Mouse (Mus musculus) kidney, postnatal 25 days (tissue): ENCODE measurements around the gene Tpp1.
"Not testable (repeated sequence)": the region's sequence is repeated elsewhere in the genome, so short reads cannot be mapped to it uniquely, and the experiment has no call there.

ENCODE experiments used
- DNase-seq, 2 experiments: peaks; one replicate each; pipeline ENCODE4 v3.0.0; 2021; ENCODE audit warnings: mixed read lengths in 2 of 2

The Tpp1 gene

DNA sequence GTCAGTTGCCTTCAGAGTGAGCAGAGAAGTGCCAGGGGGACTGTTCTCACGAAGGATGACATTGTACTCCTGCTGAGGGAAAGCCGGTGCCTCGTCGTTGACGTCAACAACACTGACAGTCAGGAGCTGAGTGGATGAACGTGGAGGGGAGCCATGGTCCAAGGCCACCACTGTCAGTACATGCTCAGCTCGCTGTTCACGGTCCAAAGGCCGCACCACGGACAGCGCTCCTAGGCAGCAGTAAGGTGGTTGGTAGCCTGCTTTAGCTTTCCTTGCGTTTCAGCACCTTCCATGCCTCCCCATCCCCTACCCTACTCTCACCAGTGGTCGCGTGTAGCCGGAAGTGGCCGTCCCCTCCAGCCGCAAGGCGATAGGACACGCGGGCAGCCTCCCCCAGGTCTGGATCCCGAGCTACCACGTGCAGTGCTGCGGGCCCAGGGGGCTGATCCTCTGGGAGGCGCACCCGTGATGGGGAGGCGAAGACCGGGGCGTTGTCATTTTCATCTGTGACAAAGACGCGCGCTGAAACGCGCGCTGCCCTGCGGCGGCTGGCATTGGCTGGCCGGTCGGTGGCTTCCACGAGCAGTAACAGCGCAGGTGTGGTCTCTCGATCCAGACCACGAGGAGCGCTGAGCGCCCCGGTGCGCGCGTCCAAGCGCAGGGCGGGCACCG is 9.9 kb upstream of the Tpp1 start:
- DNase-seq = no peak

DNA sequence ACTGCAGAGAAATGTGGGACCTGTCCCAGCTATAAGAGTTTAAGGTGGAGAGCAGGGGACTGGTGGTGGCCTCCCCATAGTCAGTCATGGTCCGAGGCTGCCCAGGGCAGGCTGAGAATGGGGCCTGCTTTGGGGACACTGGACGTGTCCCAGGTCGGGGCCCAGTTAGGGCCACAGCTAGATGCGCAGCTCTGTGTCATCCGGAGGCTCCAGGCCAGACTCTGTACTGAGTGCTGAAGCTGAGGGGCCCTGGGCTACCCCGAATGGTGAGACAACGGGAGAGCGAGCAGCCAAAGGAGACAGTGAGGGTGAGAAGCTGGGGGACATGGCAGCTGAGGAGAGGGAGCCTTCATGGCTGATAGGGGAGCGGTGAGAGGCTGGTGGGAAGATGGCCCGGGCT is 1.2 kb upstream of the Tpp1 start:
- no peak for DNase-seq

DNA sequence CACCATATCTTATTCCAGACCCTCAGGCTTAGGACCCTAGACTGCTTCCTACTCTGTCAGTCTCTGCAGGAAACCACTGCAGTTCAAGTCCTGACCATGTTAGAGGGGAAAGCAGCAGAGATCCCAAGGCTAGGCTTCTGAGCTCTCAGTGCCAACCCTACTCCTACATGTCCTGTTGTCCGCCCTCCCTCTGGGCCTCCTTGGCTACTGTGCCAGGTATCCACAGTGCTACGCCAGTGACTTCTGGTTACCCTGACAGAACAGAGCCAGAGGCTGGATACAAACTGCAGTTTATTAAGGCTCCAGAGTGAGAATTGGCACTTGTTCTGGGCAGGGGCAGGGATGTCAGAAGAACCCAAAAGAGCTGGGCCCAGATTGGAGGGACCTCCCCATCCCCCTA is 681 bp upstream of the Tpp1 start:
- no peak for DNase-seq

DNA sequence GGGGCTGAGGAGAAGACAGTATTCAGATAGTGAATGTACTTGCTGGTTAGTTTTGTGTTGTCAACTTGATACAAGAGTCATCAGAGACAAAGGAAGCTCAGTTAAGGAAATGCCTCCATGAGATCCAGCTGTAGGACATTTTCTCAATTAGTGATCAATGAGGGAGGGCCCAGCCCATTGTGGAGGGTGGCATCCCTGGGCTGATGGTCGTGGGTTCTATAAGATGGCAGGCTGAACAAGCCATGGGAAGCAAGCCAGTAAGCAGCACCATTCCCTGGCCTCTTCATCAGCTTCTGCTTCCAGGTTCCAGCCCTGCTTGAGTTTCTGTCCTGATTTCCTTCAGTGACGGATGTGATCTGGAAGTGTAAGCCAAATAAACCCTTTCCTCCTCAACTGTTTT is 4.3 kb downstream of the Tpp1 start:
- DNase-seq = no peak

DNA sequence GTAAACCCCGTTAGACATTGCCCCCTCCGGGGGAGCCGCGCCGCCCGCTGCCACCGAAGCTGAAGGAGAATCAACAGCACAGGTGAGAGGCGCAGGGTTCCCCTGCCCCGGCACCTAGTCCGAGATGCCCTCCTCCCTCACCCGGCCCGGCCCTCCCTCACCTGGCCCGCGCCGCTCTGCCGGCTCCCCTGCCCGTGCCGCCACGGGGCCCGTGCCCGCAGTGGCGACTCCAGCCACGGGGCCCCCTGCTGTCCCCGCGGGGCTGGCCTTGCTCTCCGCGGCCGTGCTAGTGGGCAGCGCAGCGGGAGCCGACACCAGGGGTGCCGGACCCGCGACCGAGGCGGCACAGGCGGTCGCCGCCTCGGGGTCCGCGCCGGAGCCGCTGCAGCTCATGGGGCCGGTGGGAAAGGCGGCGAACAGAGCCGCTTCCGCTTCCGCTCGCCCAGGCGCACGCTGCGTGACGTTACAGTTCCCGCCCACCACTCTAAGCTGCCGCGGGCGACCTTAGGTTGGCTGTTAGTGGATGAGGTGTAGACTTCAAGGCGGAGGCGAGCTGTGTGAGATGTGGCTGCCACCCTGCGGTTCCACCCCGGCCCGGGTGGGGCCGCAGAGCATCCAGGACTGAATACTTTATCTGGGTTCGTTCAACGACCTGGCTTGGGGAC is 8.0 kb downstream of the Tpp1 start, which contains the start of gene Taf10:
Gene Taf10 (minus strand): TSS at position 436 of the 665 bp plus-strand sequence.
- DNase-seq = peak; percentile 88 to 94

DNA sequence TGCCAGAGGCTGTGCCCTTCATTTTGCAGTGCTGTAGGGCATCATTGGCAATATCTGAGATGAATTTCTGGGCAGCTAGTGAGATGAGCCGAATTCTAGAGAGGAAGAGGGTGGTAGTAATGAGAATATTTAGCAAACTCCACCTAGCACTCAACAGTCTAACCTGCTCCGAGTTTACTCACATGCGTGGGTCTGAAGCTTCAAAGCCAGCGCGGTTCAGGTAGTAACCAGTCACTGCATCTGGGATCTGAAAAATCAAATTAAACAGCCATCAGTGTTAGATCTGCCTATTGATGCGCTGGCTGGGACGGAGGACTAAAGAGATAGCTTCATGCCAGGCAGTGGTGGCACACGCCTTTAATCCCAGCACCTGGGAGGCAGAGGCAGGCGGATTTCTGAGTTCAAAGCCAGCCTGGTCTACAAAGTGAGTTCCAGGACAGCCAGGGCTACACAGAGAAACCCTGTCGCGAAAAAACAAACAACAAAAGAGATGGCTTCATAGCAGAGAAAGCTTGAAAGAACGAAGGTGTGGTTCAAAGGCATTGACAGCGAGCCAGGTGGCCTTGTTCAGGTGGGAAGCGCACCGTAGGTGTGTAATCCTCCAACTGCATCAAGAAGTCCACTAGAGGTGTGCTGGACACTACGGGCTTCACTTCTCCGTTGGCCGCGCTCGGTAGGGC is 8.6 kb downstream of the Tpp1 start:
- DNase-seq = not testable (repeated sequence)

DNA sequence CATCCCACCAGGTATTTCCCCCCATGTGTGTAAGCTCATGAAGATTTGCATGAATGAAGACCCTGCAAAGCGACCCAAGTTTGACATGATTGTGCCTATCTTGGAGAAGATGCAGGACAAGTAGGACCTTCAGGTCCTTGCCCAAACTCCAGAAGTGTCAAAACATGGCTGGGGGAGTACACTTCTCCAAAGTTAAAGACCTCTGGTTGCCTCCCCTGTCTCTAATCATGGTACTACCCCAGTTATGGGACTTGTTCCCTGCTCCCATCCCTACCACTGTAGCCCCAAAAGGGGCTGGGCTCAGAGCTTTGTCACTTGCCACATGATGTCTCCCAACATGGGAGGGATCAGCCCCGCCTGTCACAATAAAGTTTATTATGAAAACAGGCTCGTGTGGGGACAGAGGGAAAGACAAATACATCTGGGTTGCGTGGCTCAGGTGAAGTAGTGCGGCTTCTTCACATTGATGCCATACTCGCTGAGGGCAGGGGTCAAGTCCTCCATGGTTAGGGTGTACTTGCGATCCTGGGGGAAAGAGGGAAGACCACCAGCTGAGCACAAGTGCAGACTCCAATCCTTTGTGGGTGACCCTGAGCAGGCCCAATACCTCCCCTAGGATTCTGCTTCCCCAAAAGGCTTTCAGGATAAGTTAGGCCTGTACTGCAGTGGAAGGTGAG is 9.4 kb downstream of the Tpp1 start:
- not testable (repeated sequence) for DNase-seq

DNA sequence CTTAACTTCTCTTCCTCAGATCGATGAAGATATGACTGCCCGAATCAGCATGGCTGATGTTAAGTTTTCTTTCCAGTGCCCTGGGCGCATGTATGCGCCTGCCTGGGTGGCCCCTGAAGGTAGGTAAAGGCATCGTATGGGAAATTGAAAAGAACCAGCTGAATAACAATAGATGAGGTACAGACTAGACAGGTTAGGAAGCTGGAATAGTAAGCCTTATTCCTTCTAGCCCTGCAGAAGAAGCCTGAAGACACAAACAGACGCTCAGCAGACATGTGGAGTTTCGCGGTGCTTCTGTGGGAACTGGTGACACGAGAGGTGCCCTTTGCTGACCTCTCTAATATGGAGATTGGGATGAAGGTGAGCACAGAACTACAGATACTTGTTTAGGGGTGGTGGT is 10.1 kb downstream of the Tpp1 start:
- DNase-seq = no peak

DNA sequence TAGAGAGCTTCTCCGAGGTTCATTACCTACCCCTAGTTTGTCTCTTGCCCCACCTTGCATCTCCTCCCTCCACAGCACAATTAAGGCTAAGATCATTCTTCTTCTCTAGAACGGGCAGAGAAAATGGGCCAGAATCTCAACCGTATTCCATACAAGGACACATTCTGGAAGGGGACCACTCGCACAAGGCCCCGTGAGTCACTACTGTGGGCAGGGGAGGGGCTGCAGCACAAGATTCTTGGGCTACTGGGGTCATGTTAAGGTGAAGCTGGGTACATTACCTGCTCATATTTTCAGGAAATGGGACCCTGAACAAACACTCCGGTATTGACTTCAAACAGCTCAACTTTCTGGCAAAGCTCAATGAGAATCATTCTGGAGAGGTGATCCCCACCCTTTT is 11.2 kb downstream of the Tpp1 start:
- no peak for DNase-seq

DNA sequence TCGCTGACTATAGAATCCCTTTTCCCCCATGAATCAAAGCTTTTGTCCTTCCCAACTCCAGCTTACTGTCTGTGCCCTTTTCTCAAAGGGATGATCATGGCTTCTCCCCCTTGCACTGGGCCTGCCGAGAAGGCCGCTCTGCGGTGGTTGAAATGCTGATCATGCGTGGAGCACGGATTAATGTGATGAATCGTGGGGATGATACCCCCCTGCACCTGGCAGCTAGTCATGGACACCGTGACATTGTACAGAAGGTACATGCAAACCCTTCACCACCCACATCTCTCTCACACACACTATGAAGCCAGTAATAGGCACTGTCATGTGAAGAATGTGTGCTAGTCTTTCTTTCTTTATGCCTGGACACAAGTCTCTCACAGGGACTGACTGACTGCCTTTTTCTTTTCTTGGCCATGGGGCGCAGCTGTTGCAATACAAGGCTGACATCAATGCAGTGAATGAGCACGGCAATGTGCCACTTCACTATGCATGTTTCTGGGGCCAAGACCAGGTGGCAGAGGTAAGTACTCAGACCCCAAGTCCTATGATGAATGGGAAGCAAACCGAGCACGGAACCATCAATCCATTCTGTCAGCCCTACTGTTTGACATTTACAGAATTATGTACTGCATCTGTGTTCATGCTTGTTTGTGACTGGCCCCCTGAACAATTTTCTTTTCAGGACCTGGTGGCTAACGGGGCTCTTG is 11.8 kb downstream of the Tpp1 start:
- peak in 1 of 2 experiments; percentile 23 for DNase-seq

DNA sequence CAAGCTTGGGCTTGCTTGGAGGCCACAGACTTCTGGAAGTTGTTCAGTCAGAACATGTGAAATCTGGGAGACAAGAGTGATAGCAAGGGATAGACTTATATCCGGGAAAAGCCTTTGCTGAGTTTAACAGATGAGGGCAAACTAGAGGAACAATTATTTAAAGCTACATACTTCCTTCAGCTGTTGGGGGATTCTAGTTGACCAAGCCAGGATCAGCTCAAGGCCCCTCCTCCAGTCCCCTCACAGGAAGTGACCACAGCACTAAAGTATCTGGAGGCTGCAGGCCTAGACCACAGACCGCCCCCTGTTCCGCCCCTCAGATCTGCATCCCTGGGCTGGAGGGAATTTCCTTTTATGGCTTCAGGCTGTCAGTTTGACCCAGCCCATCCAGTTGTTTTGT is 13.1 kb downstream of the Tpp1 start:
- DNase-seq = peak; percentile 75 to 88

DNA sequence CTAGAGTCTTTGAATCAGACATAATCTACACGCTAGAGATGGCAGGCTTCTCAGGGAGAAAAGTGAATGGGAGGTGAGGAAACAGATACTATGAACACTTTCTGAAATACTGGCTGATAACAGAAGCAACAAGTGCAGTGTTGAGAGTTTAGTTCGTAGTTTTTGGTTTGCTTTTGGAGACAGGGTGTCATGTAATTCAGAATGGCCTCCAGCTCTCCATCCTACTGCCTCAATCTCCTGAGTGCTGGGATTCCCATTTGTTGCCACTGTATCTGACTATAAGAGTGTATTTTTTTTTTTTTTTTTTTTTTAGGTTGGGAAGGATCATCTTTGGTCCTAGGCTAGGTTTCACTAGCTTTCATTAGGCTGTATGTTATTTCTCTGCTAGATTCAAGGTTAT is 13.7 kb downstream of the Tpp1 start:
- DNase-seq = no peak

DNA sequence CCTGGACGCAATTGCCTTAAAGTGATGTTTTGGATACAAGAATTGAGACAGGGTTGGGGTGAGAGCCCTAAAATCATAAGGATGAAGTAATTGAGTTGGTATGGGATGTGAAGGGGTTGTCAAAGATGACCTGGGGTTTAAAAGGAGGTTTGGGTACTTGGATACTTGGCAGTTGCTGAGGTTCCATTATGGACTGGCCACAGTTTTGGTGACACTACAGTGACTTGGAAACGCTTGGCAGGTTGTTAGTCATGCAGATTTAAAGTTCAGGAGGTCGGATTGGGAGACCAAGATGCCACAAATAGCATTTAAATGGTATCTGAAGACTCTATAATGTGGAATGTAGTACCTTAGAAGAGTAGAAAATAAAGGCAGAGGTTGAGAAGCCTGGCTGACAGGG is 14.4 kb downstream of the Tpp1 start:
- no peak for DNase-seq

DNA sequence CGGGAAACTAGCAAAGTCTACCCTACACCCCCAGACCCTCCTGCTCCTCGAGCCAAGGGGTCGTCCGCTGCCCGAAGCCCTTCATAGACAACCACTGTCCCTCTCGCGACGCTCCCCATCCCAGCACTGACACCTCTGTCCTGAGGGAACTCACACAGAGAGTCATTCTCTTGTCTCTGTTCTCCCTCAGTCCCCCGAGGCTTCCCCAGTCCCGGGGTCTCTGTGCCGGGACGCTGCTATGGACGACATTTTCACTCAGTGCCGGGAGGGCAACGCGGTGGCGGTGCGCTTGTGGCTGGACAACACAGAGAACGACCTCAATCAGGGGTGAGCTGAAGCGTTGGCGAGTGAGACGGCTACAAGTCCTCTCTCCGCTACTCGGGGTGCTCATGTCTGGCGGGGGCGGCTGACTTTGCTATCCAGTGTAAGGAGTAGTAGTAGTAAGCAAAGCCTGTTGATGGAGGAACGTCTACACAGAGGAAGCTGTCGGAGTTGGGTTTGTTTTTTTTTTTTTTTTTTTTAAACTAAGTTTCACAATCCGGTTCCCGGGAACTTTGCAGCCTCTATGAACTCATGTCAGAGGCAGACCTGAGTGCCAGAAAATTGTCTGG is 15.0 kb downstream of the Tpp1 start, which contains the start of gene Rrp8:
Gene Rrp8 (minus strand): TSS at position 475 of the 611 bp plus-strand sequence.
- peak; percentile 43 to 61 for DNase-seq

DNA sequence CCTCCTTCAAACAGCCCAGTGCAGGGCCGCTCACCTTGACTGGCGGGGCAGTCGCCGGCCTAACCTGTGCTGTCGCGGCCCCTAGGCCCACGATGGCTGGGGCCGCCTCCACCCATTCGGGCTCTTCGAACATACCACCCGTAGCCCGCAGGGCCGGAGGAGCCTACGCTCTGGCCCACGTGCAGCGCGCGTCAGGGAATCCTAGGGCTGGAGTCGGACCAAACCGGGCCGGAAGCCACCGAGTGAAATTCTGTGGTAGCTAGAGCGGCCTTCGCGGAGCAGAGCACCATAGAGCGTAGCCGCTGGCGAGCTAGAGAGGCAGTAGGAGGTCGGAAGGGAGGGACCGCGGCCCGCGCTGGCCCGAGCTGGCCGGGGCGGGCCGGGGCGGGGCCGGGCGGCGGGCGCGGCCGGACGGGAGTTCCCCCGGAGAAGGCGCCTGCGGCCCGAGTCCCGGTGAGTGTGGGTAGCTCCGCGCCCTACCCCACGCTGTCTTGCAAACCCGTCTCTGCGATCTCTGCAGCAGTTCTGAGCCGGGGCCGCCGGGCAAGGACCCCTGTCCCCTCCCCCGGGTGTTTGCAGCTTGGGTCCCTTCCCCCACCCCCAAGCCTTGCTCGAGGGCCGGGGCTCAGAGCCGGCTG is 15.7 kb downstream of the Tpp1 start, which contains the start of gene Ilk:
Gene Ilk (plus strand): TSS at position 329 of the 638 bp plus-strand sequence.
- DNase-seq = peak; percentile 94 to 97

DNA sequence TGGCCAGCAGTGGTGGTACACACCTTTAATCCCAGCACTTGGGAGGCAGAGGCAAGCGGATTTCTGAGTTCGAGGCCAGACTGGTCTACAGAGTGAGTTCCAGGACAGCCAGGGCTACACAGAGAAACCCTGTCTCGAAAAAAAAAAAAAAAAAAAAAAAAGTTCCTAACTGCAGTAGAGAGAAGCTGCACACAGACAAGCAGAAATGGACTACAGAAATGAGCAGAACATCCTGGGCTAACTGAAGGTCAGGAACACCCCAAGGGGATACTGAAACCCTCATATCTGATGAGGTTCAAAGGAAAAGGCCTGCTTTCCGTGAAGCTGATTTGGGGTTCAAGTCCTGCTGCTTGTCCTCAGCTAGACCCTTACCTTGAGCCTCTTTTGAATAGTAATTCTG is 16.6 kb downstream of the Tpp1 start:
- DNase-seq = not testable (repeated sequence)

DNA sequence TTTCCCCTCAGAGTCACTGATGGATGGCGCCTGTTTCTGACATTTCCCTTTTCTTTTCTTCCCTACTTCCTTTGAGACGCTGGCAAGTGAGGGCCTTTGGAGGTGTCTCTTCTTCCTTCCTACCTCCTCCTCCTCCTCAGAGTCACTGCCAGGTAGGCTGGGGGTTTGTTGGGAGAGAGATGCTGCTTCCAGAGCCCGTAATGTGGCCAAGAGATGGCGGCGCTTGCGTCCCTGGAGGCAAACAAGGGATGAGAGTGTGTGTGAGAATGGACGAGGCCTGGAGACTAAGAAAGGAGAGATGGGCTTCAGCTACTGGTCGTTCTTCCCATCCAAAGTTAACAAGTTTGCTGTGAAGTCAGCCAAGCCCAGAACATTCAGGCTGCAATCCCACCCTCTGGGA is 17.2 kb downstream of the Tpp1 start:
- DNase-seq = no peak

DNA sequence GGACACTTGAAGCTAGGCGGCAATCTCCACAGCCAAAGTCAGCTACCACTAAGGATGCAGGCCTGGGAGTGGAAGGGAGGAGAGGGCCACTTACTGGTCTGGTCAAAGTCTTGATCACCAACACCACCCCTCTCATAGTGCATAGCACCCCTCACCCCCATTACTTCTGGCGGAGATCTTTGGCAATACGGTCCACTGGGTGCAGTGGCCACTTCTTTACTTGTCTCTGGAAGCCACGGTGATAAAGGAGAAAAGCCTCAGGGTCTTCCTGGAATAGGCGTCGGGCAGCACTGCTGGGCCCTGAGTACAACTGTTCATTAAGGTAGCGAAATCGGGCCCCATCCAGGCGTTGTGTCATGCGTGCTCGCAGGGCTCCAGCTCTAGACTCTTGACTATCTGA is 18.2 kb downstream of the Tpp1 start:
- no peak for DNase-seq

DNA sequence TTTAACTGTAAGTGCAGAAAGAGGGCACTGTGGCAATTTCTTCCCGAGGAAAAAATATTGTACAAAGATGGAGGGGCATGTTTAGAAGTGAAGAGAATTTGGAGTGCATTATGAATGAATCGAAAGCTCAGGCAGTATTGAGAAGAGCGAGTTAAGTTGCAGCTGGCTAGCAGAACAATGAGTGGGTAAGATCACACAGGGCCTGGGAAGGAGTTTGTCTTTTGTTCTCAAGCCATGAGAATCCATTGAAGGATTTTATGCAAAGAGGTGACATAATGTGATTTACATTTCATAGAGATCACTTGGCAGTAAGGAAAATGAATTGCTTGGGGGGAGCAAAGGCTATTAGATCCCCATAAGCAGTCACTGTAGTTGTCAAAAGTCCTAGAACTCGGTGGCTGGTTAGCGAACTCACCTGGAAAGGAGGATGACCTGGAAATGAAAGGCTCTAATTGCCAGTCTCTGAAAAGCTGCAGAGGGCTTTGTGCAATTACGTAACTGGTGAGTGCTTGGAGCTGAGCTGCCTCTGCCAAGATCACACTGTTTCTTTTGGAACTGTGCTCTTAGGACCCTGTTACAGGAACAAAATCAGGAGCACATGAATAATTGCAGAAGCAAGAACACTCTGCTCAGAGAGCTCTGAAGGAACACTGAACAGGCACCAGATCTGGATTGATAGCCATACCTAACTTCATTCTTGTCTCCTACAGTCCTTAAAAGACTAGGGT is 23.2 kb downstream of the Tpp1 start:
- no peak for DNase-seq

DNA sequence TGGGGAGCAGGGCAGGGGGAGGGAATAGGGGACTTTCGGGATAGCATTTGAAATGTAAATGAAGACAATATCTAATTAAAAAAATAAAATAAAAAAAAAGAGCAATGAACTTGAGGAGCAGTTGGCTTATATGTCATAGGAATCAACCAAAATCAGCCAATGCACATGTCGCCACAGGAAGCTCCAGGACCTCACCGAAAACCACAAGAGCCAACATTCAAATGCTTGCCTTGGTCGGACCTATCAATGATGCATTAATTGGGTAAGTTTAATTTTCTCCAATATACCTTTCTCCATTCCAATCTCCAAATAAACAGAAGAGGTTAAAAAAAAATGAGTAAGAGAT is 25.1 kb downstream of the Tpp1 start:
- no peak for DNase-seq
